Mouse (Mus musculus) lung, embryonic 14.5 days (tissue): ENCODE measurements around the gene Gm21954. TPM values are rescaled to one million over a fixed set of nuclear protein-coding genes. Genes with fewer than 3 reads are reported as not detected.

ENCODE experiments used
- ATAC-seq: fragments of 200-750 bp; cut with Nextera tagmentation; 2 replicates; pipeline ENCODE4 v1.8.0; 2017; ENCODE audit warnings: mild to moderate bottlenecking, moderate TSS enrichment, moderate library complexity; ENCODE audit not compliant: insufficient read depth
- DNase-seq: peaks from one replicate; pipeline ENCODE4 v3.0.0-alpha.2; 2015
- H3K27ac ChIP-seq: fragments of 300-500 bp; sonication (generic); 2 replicates; pipeline ENCODE4 v1.5.1; 2014; ENCODE audit warnings: low read depth, mild to moderate bottlenecking, moderate library complexity
- H3K27me3 ChIP-seq: fragments of 300-500 bp; sonication (generic); 2 replicates; pipeline ENCODE4 v1.6.1; 2014; ENCODE audit warnings: low read length, control low read depth; ENCODE audit not compliant: insufficient read depth
- H3K36me3 ChIP-seq: fragments of 300-500 bp; sonication (generic); 2 replicates; pipeline ENCODE4 v1.6.1; 2014; ENCODE audit warnings: control low read depth; ENCODE audit not compliant: insufficient read depth
- H3K4me1 ChIP-seq: fragments of 300-500 bp; sonication (generic); 2 replicates; pipeline ENCODE4 v1.6.1; 2014; ENCODE audit warnings: antibody characterized with exemption, control low read depth; ENCODE audit not compliant: insufficient read depth
- H3K4me2 ChIP-seq: fragments of 300-500 bp; sonication (generic); 2 replicates; pipeline ENCODE4 v1.6.1; 2014; ENCODE audit warnings: mild to moderate bottlenecking
- H3K4me3 ChIP-seq: fragments of 300-500 bp; sonication (generic); 2 replicates; pipeline ENCODE4 v1.5.1; 2014; ENCODE audit warnings: low read depth, low read length
- H3K9ac ChIP-seq: fragments of 300-500 bp; sonication (generic); 2 replicates; pipeline ENCODE4 v1.6.1; 2014
- H3K9me3 ChIP-seq: fragments of 300-500 bp; sonication (generic); 2 replicates; pipeline ENCODE4 v1.6.1; 2016; ENCODE audit warnings: low read depth, low read length, control low read depth
- CTCF ChIP-seq: IDR thresholded peaks from 2 replicates; pipeline ENCODE4 v1.5.1; 2016; ENCODE audit warnings: antibody characterized with exemption, low read depth
- WGBS: fragments of 180-500 bp; shearing (Covaris S2); extraction: QIAGEN DNeasy Blood & Tissue Kit; methylation state at CpG from one replicate; pipeline ENCODE4 v1.1.7; 2014; 5-methylcytosine and 5-hydroxymethylcytosine counted together
- polyA plus RNA-seq: library from polyadenylated mRNA; unstranded; fragments of >200 nt; fragmentation: Nextera tagmentation; extraction: Ambion mirVana; gene quantifications from 2 replicates; pipeline ENCODE4 v1.2.1, GENCODE M21; 2014

Gm21954 gene
- polyA plus RNA-seq, 1 experiment from 2014 or later: not detected

DNA sequence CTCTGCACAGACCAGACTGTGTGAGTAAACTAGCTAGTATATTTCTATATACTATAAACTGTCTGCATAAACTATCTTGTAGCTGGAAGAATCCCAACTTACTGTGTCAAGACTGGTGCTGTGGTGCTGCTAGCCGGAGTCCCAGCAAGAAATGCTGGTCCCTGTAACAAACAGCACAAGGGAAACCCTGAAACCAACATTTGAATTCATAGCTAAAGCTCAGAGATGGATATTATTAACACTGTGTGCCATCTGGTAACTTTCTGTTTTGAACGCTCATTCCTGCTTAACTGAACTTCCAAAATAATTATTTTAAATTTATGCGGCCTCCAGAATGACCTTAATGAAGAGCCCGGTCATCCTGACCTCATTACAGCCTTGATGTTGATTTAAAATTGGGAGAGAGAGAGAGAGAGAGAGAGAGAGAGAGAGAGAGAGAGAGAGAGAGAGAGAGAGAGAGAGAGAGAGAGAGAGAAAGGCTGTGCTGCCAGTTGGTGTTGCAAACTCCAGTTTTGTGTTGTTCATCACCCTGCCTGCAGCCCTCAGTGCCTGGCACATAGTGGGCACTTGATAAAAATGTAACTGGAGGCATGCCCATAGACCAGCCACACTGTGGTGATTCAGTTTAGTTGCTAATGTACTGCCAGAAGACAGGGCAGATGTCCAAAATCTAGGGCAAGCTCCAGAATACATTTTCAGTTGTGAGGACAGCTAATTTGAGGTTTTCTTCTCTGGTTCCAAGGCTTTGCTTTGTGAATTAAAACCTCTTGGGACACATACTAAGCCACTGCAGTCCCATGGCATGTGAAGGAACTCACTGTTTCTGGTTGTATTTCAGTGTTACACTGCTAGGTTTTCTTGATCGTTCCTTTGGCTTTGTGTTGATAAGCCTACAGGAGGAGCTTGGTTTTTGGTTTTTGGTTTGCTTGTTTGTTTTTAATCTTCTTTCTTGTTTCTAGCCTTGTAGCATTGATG, 24.2 kb downstream of the Gm21954 start:
- no peak overlapping the region for H3K9ac ChIP-seq
- no peaks in the 10 kb centered on the region for H3K9me3 ChIP-seq
- 79% methylated on average over 5 of the region's 5 CpGs for WGBS
- H3K4me2 ChIP-seq: no peak overlapping the region
- no peak overlapping the region for H3K4me3 ChIP-seq
- ATAC-seq (no peak), DNase-seq (peak; percentile 17)
- no peak for TF ChIP-seq CTCF
- no peaks in the 10 kb centered on the region for H3K4me1 ChIP-seq
- H3K36me3 ChIP-seq: no peaks in the 10 kb centered on the region
- no peak overlapping the region for H3K27ac ChIP-seq
- H3K27me3 ChIP-seq: no peaks in the 10 kb centered on the region

GRCm38 (mm10) chr3:55446681-55447080, 25.3 kb downstream of the Gm21954 start:
- Histone ChIP-seq H3K4me2 (no peak overlapping the region), H3K9me3 (no peaks in the 10 kb centered on the region), H3K4me3 (no peak overlapping the region), H3K4me1 (no peaks in the 10 kb centered on the region), H3K36me3 (no peaks in the 10 kb centered on the region), H3K9ac (no peak overlapping the region), H3K27me3 (no peaks in the 10 kb centered on the region), H3K27ac (no peak overlapping the region)
- no peak for TF ChIP-seq CTCF
- WGBS: 82% methylated on average over 7 of the region's 7 CpGs
- DNase-seq: no peak
- ATAC-seq: no peak

DNA sequence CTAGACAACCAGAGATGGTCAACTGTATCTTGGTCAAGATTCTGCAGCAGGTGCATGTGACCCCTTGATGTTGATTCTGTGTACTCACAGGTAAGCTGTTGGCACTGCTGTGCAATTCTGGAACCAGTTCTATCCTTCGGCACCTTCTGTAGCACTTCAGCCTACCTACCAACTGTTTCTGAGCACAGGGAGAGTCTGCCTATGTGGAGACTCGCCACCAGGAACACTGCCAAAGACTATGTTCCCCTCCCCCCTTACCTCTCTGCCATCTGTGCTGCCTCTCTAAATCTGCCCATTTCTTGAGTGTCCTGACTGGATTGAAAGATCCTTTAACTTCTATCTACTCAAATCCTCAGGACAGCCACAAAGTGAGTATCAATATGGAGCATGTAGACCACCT, 28.3 kb downstream of the Gm21954 start:
- DNase-seq: no peak
- H3K9me3 ChIP-seq: no peaks in the 10 kb centered on the region
- no peaks in the 10 kb centered on the region for H3K4me1 ChIP-seq
- 87% methylated on average over 2 of the region's 2 CpGs for WGBS
- no peak overlapping the region for H3K9ac ChIP-seq
- no peak overlapping the region for H3K27ac ChIP-seq
- no peak overlapping the region for H3K4me2 ChIP-seq
- H3K36me3 ChIP-seq: no peaks in the 10 kb centered on the region
- H3K4me3 ChIP-seq: no peak overlapping the region
- no peaks in the 10 kb centered on the region for H3K27me3 ChIP-seq
- TF ChIP-seq CTCF: no peak
- no peak for ATAC-seq

GRCm38 (mm10) chr3:55443271-55443670, 28.7 kb downstream of the Gm21954 start:
- Histone ChIP-seq H3K27ac (no peak overlapping the region), H3K27me3 (no peaks in the 10 kb centered on the region), H3K9me3 (no peaks in the 10 kb centered on the region), H3K4me3 (no peak overlapping the region), H3K4me2 (no peak overlapping the region), H3K9ac (no peak overlapping the region), H3K36me3 (no peaks in the 10 kb centered on the region), H3K4me1 (no peaks in the 10 kb centered on the region)
- 85% methylated on average over 8 of the region's 8 CpGs for WGBS
- DNase-seq (no peak), ATAC-seq (no peak)
- no peak for TF ChIP-seq CTCF

- ATAC-seq: no peak
- DNase-seq: no peak
- H3K9ac ChIP-seq: no peak overlapping the region
- no peaks in the 10 kb centered on the region for H3K27me3 ChIP-seq
- no peak overlapping the region for H3K4me2 ChIP-seq
- no peaks in the 10 kb centered on the region for H3K36me3 ChIP-seq
- H3K4me3 ChIP-seq: no peak overlapping the region
- WGBS: 69% methylated on average over 11 of the region's 11 CpGs
- no peak overlapping the region for H3K27ac ChIP-seq
- TF ChIP-seq CTCF: no peak
- H3K4me1 ChIP-seq: no peaks in the 10 kb centered on the region
- H3K9me3 ChIP-seq: no peaks in the 10 kb centered on the region
Observed at GRCm38 (mm10) chr3:55442012-55442645, 29.9 kb downstream of the Gm21954 start.

DNA sequence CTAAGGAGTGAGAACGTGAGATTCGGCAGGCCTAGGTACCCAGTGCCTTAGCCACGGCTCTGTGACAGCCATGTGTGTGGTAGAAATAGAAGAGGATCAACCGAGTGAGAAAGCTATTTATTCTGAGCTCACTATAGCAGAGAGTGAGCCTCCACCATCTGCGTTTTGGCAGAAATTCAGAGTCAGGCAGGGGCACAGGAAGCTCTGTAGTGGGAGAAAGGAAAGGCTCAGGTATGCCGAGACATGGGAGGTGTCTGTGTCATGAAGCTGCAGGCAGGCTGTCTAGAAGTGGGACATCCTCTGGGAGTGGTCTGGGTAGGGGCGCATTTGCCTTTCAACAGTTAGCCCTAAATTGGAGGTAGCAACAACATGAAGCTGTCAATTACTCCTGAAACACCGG, 31.7 kb downstream of the Gm21954 start:
- no peak overlapping the region for H3K4me3 ChIP-seq
- no peaks in the 10 kb centered on the region for H3K9me3 ChIP-seq
- no peaks in the 10 kb centered on the region for H3K4me1 ChIP-seq
- no peak overlapping the region for H3K27ac ChIP-seq
- H3K9ac ChIP-seq: no peak overlapping the region
- H3K36me3 ChIP-seq: no peaks in the 10 kb centered on the region
- no peak; the same call in 1 of the 2 replicates for ATAC-seq
- no peak for TF ChIP-seq CTCF
- peak; percentile 17 for DNase-seq
- H3K27me3 ChIP-seq: no peaks in the 10 kb centered on the region
- 40% methylated on average over 8 of the region's 8 CpGs for WGBS
- no peak overlapping the region for H3K4me2 ChIP-seq

- H3K9me3 ChIP-seq: no peaks in the 10 kb centered on the region
- H3K4me2 ChIP-seq: no peak overlapping the region
- H3K4me1 ChIP-seq: no peaks in the 10 kb centered on the region
- no peak for TF ChIP-seq CTCF
- no peaks in the 10 kb centered on the region for H3K36me3 ChIP-seq
- no peak overlapping the region for H3K27ac ChIP-seq
- H3K4me3 ChIP-seq: no peak overlapping the region
- ATAC-seq: no peak
- H3K27me3 ChIP-seq: no peaks in the 10 kb centered on the region
- no peak overlapping the region for H3K9ac ChIP-seq
- 76% methylated on average over 7 of the region's 7 CpGs for WGBS
- no peak for DNase-seq
Observed at GRCm38 (mm10) chr3:55438824-55439446, 33.1 kb downstream of the Gm21954 start.
